Mouse (Mus musculus): ENCODE results near the gene St8sia1. TPM values are rescaled to one million over a fixed set of nuclear protein-coding genes. Genes with fewer than 3 reads are reported as not detected.

The St8sia1 gene
- total and polyA plus RNA-seq, 2 experiments from 2014 or later: 3.5 to 15.5 TPM

DNA sequence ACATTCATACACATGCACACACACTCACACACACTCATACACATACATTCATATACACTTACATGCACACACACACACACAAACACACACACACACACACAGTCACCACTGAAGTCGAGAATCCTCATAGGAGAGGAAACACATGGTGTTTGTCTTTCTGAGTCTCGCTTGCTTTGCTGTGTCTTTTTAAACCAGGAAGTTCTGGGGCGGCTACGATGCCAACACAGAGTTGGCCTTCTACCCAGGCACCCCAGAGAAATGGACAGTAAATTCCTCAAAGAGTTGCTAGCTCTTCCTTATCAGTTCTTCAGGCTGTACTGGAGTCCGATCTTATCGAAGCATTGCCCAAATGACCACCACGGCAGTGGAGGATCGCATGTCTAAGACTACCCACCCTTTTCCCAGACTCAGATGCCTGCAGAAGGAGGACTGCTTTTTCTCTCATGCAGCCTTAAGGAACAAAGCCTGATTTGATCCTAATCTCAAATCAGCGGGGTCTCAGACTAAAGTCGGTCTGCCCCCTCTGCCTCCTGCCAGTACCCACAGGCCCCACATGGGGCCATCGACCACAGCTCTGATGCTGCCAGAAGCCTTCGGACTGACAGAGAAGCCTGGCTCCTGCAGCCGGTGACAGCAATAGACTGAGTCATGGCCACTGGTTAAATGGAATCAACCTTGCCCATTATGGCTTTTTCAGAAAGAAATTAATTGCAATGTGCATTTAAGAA is 171.8 kb downstream of the St8sia1 start:
- H3K27me3 ChIP-seq (ENCODE audit: insufficient read depth, low read length): no peaks in the 10 kb centered on the region
- H3K36me3 ChIP-seq (ENCODE audit: insufficient read depth): no peaks in the 10 kb centered on the region
- no peak overlapping the region for H3K9ac ChIP-seq
- H3K9me3 ChIP-seq (ENCODE audit: low read length): no peaks in the 10 kb centered on the region
- 42% methylated on average over 13 of the region's 13 CpGs for WGBS
- H3K4me3 ChIP-seq (ENCODE audit: low read depth, low read length): no peak overlapping the region
- H3K4me2 ChIP-seq (ENCODE audit: low read depth): no peak overlapping the region
- DNase-seq (no peak), ATAC-seq (no peak)
- 0 out of 2 replicates have a peak, but pooled peaks cover 9% of the 10 kb centered on the region for H3K4me1 ChIP-seq (ENCODE audit: insufficient read depth)
- H3K27ac ChIP-seq (ENCODE audit: low read depth, low read length): no peak overlapping the region
- no peak for TF ChIP-seq CTCF (IDR thresholded peaks at IDR 0.05; ENCODE audit: low read depth)

DNA sequence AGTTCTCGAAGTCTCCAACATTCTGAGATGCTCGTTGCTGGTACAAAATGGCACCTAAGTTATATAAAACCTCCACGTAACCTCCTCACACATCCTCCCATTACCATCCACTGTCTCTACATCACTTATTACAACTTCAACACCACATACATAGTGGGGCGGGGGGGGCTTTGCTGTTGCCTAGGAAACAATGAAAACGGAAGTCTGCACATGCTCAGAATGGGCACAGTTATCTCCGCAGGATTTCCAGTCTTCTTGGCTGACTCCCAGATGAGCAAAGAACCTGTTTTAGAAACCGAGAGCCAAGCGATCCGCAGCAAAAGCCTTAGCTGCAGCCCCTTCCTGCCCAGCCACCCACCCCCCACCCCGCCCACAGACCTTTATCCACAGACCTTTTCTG is 174.5 kb downstream of the St8sia1 start:
- Histone ChIP-seq H3K27ac (ENCODE audit: low read depth, low read length) (no peak overlapping the region), H3K36me3 (ENCODE audit: insufficient read depth) (no peaks in the 10 kb centered on the region), H3K4me2 (ENCODE audit: low read depth) (no peak overlapping the region), H3K27me3 (ENCODE audit: insufficient read depth, low read length) (no peaks in the 10 kb centered on the region), H3K4me1 (ENCODE audit: insufficient read depth) (0 out of 2 replicates have a peak, but pooled peaks cover 9% of the 10 kb centered on the region), H3K4me3 (ENCODE audit: low read depth, low read length) (no peak overlapping the region), H3K9ac (no peak overlapping the region), H3K9me3 (ENCODE audit: low read length) (no peaks in the 10 kb centered on the region)
- no peak for TF ChIP-seq CTCF (IDR thresholded peaks at IDR 0.05; ENCODE audit: low read depth)
- WGBS: 78% methylated on average over 10 of the region's 10 CpGs
- ATAC-seq (no peak), DNase-seq (no peak)

DNA sequence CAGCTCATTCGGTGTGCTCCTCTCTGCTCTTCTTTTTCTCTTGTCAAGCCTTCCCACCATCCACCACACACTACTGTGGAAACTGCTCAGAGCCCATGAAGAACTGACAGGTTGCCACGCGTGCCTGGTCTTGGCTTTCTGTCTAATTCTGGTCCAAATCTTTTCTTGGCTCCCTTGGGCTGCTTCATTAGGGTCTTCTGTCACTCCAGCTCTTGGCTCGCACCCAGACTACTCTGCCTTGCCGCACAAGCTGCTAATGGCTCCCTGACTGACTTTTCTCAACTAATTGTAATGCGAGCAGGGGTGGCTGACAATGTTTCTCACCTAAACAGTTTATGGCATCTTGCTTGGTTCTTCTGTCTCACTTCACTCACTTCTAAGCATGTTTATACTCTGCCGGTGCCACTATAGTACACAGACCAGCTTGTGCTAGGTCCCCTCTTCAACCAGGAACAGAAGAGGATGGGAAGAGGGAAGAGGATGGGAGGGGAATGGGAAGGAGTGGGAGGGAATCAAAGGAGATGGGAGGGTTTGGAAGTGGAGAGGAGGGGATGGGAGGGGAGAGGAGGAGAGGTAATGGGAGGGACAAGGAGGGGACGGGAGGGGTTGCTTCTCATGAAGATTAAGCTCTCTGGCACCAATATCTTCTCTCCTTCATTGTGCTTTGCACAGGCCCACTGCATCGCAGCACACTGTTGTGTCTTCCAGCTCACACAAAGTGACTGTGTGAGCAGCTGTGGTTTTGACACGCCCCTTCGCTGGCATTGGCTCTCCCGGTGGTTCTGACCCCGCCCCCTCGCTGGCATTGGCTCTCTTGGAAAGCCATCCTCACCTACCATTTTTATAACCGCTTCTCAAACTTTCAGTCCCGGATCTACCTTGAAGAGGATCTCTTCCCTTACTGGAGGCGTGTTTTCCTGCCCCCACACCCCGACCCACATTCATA is 175.9 kb downstream of the St8sia1 start:
- no peaks in the 10 kb centered on the region for H3K36me3 ChIP-seq (ENCODE audit: insufficient read depth)
- no peak overlapping the region for H3K27ac ChIP-seq (ENCODE audit: low read depth, low read length)
- H3K4me1 ChIP-seq (ENCODE audit: insufficient read depth): 0 out of 2 replicates have a peak, but pooled peaks cover 3% of the 10 kb centered on the region
- no peak for TF ChIP-seq CTCF (IDR thresholded peaks at IDR 0.05; ENCODE audit: low read depth)
- H3K9ac ChIP-seq: no peak overlapping the region
- no peak overlapping the region for H3K4me3 ChIP-seq (ENCODE audit: low read depth, low read length)
- peak; percentile 81 for ATAC-seq
- H3K4me2 ChIP-seq (ENCODE audit: low read depth): no peak overlapping the region
- no peaks in the 10 kb centered on the region for H3K9me3 ChIP-seq (ENCODE audit: low read length)
- no peaks in the 10 kb centered on the region for H3K27me3 ChIP-seq (ENCODE audit: insufficient read depth, low read length)
- peak; percentile 81 for DNase-seq
- WGBS: 45% methylated on average over 18 of the region's 18 CpGs

DNA sequence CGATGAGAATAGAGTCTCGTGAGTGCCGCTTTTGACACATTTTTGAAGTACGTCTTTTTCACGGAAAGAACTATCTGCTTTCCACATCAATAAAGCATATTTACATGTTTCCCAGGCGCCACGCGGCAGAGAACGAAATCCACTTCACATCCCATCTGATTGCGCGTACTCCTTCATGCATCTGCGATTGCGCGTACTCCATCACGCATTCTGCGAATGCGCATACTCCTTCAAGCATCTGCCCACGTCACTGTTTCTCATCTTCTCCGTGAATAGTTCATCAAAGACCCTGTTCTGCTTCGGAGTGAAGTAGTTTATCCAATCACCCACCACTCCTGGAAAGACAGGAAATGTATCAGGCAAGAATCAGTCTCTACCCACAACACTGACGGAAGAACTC is 178.1 kb downstream of the St8sia1 start:
- Histone ChIP-seq H3K27ac (ENCODE audit: low read depth, low read length) (no peak overlapping the region), H3K4me2 (ENCODE audit: low read depth) (no peak overlapping the region), H3K9ac (no peak overlapping the region), H3K27me3 (ENCODE audit: insufficient read depth, low read length) (no peaks in the 10 kb centered on the region), H3K4me1 (ENCODE audit: insufficient read depth) (no peaks in the 10 kb centered on the region), H3K4me3 (ENCODE audit: low read depth, low read length) (no peak overlapping the region), H3K36me3 (ENCODE audit: insufficient read depth) (no peaks in the 10 kb centered on the region), H3K9me3 (ENCODE audit: low read length) (no peaks in the 10 kb centered on the region)
- no peak for DNase-seq
- ATAC-seq: 0 out of 2 replicates have a peak, but pooled peaks have one; percentile 6
- WGBS: 89% methylated on average over 21 of the region's 21 CpGs
- TF ChIP-seq CTCF (IDR thresholded peaks at IDR 0.05; ENCODE audit: low read depth): no peak

DNA sequence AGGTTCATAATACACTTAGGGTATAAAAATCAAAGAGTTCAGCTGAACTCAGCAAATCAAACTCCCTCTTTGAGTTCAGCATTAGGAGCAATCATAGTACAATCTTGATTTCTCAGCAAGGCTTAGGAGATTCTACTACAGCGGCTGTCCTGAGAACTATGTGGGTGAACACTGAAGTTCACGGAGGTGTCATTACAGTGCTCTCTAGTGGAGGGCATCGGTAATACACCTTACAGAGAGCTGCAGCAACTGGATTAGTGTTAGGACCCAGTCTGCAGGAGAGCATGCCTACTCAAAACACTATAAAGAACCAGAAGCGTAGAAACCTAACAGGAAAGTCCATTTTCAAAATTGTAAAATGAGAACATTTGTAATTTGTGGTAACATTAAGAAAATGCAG is 178.9 kb downstream of the St8sia1 start:
- H3K9me3 ChIP-seq (ENCODE audit: low read length): no peaks in the 10 kb centered on the region
- DNase-seq (no peak), ATAC-seq (no peak)
- no peak overlapping the region for H3K9ac ChIP-seq
- H3K4me2 ChIP-seq (ENCODE audit: low read depth): no peak overlapping the region
- no peaks in the 10 kb centered on the region for H3K27me3 ChIP-seq (ENCODE audit: insufficient read depth, low read length)
- no peaks in the 10 kb centered on the region for H3K36me3 ChIP-seq (ENCODE audit: insufficient read depth)
- H3K27ac ChIP-seq (ENCODE audit: low read depth, low read length): no peak overlapping the region
- no peaks in the 10 kb centered on the region; the same call in 1 of the 2 replicates for H3K4me1 ChIP-seq (ENCODE audit: insufficient read depth)
- WGBS: 39% methylated on average over 4 of the region's 4 CpGs
- peak; percentile 55 for TF ChIP-seq CTCF (IDR thresholded peaks at IDR 0.05; ENCODE audit: low read depth)
- no peak overlapping the region for H3K4me3 ChIP-seq (ENCODE audit: low read depth, low read length)

DNA sequence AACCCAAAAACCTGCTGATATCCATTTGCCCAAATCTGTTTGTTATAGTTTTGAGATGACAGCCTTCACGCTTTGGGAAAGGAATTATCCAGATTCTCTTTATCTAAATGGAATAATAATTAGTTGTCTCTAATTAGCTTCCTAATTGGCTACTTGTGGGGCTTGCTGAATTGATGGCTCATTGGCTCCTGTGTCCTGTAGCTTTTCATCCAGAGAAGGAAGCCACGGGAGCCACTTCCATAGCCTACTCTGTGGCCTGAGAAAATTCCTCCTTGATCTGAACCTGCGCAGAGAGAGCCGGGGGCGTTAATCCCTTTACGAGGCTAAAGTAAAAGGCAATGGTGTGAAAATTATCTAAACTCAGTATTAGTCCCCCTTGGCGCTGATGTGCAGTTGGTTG is 183.0 kb downstream of the St8sia1 start:
- H3K27ac ChIP-seq (ENCODE audit: low read depth, low read length): no peak overlapping the region
- no peaks in the 10 kb centered on the region for H3K9me3 ChIP-seq (ENCODE audit: low read length)
- WGBS: 14% methylated on average over 7 of the region's 7 CpGs
- no peaks in the 10 kb centered on the region; the same call in 1 of the 2 replicates for H3K4me1 ChIP-seq (ENCODE audit: insufficient read depth)
- no peak overlapping the region for H3K4me2 ChIP-seq (ENCODE audit: low read depth)
- TF ChIP-seq CTCF (IDR thresholded peaks at IDR 0.05; ENCODE audit: low read depth): no peak
- H3K27me3 ChIP-seq (ENCODE audit: insufficient read depth, low read length): no peaks in the 10 kb centered on the region
- no peaks in the 10 kb centered on the region; the same call in 1 of the 2 replicates for H3K36me3 ChIP-seq (ENCODE audit: insufficient read depth)
- no peak overlapping the region for H3K9ac ChIP-seq
- no peak overlapping the region for H3K4me3 ChIP-seq (ENCODE audit: low read depth, low read length)
- peak; percentile 21; the same call in 1 of the 2 replicates for ATAC-seq
- no peak for DNase-seq

Measured in forebrain, postnatal 0 days (tissue).